Mouse (Mus musculus): ENCODE data around the gene Slc25a38.
"Not testable (repeated sequence)": the region's sequence is repeated elsewhere in the genome, so short reads cannot be mapped to it uniquely, and the experiment has no call there.

Slc25a38 gene

DNA sequence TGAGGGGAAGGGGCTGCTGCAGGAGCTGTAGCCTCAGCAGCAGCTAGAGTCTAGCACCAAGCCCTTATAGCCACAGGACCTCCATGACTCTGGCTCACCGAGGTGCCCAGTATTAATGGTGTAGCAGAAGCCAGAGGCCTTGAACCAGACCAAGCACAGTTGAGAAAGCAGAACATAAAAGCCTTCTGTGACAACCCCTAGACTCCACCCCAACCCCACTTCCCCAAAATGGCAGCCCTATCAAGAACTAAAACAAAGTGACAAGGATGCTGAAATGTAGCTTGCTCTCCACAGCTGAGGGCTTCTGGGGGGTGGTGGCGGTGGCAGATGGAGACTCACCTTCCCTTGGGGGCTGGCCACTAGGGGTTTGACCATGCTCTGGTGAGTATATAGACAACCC is 9.0 kb upstream of the Slc25a38 start:
- no peak for DNase-seq

DNA sequence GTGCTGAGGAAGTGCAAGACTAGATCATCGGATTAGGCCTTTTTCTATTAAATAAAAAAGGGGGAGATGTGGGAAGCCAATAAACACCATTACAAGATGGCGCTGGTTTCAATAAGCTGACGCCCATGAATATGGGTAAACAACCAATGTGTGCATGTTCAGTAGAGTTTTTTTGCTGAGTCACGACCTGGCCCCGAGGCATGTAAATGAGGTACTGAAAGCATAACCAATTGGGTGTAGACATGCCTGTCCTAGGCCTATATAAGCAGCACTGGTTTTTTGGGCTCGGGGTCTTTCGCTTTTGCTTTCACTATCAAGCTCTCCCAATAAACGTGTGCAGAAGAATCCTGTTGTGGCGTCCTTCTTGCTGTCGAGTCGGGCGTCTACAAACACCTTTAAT is 1.2 kb upstream of the Slc25a38 start:
- not testable (repeated sequence) for DNase-seq

DNA sequence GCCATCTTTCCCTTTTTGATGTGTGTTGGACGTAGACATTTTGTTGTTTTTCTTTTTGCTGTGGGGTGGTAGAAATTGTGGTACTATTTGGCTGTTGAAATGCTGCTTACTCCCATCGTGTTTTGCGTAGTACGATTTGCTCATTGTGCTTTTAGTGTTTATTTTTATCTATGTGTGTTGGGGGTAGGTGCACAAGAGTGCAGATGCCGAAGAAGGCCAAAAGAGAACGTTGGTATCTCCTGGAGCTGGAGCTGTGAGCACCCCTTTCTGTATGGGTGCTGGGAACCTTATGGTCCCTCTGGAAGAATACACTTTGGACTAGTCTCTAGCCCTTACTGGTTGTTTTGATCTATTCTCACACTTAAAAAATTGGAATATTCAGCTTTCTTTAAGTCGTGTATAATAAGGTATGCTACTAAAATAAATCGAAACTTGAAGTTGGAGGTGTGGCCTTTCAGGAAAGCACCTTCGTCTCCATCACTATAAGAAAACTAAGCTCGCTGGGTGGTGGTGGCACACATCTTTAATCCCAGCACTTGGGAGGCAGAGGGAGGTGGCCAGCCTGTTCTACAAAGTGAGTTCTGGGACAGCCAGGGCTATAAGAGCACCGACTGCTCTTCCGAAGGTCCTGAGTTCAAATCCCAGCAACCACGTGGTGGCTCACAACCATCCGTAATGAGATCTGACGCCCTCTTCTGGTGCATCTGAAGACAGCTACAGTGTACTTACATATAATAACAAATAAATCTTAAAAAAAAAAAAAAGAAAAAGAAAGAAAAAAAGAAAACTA is 1.2 kb downstream of the Slc25a38 start:
- DNase-seq, result no peak

DNA sequence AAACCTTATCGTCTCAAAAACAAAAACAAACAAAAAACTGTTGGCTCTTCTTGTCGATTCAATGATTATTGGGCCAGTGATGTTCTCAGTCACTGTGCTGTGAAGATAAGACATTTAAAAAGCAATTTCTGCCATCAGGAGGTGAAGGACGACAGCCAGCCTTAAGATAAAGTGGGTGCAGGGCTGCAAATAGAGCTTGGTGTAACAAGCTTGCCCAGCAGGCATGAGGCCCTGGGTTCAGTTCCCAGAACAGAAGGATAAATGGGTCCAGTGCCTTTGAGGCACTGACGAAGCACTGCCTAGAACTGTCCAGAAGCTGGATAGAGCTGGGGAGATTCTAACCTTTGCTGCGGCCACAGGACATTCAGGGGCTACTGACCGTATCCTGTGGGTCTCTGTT is 2.3 kb downstream of the Slc25a38 start:
- no peak for DNase-seq

DNA sequence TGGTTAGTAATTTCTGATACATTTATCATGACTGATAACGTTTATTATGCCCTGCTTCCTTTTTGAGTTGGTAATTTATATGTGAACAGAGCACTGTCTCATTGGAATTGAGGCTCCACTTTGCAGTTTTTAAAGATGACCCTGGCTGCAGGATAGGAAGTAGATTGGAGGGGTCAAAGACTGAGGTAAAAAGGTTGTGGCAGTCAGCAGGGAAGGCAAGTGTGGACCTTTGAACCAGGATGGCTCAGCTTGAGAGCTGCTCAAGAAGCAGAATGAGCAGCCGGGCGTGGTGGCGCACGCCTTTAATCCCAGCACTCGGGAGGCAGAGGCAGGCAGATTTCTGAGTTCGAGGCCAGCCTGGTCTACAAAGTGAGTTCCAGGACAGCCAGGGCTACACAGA is 3.3 kb downstream of the Slc25a38 start:
- DNase-seq, result no peak

DNA sequence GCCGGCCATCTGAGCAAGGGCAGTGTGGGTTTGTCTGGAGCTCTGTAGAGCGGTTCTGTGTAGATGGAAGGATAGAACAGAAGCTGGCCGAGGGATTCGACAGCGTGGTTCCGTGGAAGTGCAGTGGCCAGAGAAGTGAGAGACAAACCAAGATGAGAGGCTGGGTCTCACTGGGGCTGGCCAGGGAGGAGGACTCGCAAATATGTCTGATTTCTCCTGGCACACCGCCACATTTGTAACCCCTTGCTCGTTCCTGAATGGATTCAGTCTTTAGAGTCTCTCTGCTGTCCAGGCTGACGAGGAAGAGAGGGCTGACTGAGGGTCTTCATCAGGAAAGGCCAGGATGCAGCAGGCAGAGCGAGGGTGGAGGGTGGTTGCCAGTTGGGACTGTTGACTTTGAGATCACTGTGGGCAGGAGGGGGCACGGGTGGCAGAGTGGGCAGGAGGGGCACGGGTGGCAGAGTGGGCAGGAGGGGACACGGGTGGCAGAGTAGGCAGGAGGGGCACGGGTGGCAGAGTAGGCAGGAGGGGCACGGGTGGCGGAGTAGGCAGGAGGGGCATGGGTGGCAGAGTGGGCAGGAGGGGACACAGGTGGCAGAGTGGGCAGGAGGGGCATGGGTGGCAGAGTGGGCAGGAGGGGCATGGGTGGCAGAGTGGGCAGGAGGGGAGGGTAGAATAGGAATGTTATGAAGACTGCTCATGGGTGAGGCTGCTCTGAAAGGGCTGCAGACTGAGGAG is 4.0 kb downstream of the Slc25a38 start:
- DNase-seq, result no peak

DNA sequence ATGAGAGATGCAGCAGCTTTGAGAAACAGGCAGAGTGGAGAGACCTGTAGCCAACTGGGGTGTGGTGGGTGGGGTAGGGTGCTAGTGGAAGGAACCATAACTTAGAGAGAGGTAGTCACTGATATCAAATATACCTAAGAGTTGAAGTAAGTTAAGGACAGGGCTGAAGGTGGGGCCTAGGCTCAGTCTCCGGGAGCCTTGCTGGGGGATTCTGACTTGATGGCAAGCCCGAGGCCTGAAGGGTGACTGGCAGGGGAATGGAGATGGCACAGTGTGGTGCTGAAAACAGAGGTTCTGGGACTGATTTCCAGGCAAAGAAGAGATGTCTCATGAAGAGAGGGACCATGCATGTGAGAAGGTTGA is 4.6 kb downstream of the Slc25a38 start:
- no peak for DNase-seq

DNA sequence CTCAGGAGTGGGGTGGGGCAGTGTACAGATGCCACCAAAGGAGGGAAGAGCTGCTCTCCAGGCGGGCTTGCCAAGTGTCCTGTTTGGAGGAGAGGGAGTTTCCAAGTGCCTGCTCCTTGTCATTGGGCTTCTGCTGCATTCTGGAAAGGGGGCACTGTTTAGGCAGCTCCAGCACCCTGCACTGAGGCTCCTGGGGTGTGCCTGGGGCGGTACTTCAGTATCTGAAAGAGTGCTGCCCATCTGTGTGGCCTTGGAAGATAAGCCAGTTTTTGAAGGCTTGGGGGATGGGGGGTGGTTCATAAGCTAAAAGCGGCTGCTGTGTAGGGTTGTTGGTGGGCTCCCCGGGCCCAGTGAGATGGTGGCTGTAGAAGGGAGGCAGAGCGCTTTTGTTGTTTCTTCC is 5.4 kb downstream of the Slc25a38 start:
- DNase-seq, result no peak

DNA sequence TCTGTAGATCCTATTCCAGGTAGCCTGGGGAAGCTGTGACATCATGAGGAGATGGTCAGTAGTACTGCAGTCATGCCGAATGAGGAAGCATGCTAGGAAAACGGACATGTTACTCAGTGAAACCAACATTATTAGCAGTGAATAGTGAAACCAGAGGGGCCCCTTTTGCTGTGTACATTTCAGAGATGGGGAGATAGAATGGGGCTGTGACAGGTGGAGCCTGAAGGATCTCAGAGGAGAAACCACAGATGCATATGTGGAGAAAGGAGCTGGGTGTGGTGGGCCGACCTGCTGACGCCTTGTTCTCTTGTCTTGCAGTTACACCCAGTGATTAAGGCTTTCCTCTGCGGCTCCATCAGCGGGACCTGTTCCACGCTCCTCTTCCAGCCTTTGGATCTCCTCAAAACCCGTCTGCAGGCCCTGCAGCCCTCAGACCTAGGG is 6.0 kb downstream of the Slc25a38 start:
- DNase-seq, result no peak

DNA sequence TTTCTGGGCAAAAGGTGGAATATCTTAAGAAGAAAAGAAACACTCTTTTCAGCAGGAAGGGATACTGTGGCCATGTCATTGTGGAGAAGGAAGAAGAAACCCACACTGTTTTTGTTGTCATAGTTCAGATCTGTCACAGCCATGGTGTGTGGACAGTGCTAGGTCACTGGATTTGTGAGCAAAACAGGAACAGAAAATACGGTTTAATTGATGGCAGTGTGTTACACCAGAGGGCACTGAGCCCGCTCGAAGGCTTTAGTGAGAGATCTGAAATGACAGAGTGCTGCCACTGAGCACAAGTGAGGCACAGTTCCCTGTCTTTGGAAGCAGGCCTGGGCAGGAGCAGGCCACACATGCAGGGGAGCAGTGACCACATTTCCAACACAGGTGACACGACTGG is 8.0 kb downstream of the Slc25a38 start:
- DNase-seq, result no peak

DNA sequence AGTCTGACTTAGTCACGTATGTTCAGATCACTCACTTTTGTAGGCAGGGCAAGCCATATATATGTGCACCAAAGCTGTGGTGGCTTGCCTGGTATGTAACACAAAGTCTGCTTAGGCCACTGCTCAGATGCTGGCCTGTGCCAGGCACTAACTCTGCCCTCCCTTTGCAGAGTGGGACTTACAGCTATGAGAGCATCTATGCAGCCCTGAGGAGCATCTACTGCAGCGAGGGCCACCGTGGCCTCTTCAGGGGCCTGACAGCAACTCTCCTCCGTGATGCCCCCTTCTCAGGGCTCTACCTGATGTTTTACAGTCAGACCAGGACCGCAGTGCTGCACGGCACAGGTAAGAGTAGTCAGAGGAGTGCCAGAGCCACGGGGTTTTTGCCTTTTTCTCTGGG is 10.3 kb downstream of the Slc25a38 start:
- no peak for DNase-seq

DNA sequence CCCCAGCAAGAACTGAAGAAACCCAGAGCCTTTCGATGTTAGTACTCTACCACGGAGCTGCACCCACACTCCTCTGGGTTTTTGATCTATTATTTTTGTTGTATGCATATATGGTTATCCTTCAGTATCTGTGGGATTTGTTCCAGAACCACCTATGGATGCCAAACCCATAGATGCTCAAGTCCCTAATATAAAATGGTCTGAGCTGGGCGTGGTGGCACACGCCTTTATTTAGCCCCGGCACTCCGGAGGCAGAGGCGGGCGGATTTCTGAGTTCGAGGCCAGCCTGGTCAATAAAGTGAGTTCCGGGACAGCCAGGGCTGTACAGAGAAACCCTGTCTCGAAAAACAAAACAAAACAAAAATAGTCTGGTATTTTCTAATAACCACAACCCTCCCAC is 16.7 kb downstream of the Slc25a38 start:
- no peak for DNase-seq

DNA sequence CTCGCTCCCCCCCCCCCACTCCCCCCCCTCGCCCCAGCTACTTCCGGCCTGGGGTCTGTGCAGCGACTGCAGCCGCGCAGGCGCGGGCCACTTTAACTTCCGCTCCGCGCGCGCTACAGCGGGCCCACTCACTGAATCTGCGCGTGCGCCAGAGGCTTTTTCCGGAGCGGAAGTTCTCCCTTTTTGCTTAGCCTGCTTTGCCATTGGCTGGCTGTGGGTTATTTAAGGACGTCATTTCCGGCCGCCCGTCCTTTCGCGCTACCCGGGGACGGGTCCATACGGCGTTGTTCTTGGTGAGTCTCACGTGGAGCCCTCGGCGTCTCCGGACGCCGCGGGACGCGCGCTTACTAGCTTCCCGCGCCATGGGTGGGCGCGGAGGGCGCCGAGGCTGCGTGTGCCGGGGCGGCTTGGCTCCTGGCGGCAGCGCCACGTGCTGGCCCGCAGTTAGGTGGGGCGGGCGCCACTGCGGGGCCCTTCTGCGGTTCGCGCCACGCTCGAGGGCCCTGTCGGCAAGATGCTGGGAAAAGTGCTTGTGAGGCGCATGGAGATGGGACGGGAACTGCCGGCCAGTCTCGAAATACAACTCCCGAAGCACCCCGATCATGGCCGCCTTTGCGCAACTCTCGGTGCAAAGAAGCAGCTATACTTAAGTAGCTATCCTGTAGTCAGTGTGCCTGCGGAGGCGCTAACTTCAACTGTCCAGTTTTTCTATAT is 17.5 kb downstream of the Slc25a38 start, which contains the start of gene Rpsa:
Gene Rpsa, plus strand, starts transcription at position 152 of the 714 bp plus-strand sequence.
- DNase-seq, result peak; percentile 90 to 95

DNA sequence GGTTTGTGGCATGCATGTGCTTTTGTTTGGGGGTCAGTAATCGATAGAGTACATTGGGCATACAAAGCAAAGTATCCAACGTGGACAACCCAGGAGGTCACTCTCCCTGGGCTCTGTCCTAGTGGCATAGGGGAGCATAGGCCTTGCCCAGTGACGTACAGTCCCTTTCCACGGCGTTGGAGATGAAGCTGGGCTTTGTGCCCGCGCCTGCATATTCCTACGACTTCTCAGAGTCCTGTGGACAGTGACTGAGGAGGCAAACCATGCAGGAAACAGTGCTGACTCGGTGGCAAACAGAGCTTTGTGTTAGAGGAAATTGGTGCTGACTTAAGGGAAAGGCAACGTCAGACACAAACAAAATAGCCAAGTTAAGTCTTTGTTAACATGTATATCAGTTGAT is 19.1 kb downstream of the Slc25a38 start:
- no peak for DNase-seq

DNA sequence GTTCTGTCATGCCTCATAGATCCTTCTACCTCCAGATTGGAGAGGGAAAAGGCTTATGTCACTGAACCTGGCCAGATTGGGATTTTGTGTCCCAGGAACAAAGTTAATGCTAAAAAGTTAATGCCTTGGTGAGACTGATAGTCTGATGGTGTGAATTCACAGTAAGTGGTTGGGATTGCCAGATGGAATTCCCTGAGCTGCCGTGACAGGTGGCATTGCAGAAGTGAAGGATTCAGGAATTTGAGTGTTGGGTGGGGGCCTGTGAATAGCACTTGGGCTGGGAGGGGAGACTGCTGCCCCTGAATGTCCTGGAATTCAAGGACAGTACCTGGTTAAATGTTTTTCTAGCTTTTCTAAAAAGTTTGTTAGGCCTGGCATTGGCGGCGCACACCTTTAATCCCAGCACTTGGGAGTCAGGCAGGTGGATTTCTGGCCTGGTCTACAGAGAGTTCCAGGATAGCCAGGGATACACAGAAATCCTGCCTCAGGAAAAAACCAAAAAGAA is 21.7 kb downstream of the Slc25a38 start:
- no peak for DNase-seq

DNA sequence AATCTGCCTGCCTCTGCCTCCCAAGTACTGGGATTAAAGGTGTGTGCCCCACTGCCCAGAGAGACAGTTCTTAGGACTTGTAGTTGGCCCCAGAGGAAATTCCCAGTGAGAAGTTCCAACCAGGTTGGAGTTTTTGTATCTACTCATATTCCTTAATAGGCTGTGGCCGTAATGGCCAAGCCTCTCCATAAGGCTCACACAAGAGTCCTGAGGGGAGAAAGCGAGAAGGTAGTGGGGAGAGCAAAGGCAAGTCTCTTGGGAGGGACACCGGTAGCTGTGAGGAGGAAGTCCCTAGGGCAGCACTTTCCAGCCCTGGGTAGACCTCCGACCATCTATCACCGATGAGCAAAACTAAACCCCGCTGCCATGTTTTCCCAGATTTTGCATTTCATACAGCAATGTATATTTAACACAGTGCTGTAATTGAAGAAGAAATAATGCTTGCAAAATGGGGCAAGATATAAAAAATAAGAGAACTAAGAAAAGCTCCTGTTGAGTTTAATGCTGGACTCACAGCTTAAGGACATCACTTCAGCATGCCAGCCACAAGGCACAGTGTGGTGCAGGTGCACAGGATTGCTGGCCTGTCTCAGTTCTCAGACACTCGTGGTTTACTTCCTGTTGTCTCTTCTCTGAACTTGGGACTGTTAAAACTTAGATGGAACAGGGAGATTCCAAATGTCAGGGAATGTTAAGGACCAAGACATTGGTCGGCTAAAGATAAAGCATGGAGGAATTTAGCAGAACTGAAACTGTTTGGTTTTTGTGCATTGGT is 23.0 kb downstream of the Slc25a38 start:
- no peak for DNase-seq

DNA sequence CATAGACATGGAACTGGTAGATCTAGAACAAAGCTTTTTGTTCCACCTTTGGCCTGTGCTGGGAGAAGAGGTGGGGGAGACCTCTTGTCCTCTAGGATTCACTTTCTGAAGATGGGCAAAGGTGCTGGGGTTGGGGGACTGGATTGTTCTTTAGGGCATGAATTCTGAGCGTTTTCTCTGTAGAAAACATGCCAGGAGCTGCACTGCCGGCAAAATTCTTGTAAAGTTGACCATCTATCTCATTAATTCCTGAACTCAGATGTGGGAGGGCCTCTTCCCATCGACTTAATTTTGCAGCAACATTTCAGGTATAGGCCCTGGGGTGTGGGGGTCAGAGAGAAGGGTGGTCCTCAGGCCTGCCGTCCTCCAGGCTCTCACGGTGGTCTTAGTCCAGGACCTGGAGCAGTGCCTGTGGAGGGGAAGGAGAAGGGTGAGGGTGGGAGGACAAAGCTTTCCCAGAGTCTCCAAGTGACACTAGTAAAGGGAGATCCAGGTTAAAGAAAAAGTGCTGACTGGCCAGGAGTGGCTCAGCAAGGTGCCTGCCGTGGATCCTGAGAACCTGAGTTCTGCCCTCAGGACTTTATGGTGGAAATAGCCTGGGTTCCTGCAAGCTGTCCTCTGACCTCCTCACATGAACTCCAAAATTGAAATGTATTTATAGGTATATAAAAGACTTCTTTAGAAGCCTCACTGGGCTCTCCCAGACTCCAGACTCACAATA is 23.7 kb downstream of the Slc25a38 start:
- DNase-seq, result no peak

DNA sequence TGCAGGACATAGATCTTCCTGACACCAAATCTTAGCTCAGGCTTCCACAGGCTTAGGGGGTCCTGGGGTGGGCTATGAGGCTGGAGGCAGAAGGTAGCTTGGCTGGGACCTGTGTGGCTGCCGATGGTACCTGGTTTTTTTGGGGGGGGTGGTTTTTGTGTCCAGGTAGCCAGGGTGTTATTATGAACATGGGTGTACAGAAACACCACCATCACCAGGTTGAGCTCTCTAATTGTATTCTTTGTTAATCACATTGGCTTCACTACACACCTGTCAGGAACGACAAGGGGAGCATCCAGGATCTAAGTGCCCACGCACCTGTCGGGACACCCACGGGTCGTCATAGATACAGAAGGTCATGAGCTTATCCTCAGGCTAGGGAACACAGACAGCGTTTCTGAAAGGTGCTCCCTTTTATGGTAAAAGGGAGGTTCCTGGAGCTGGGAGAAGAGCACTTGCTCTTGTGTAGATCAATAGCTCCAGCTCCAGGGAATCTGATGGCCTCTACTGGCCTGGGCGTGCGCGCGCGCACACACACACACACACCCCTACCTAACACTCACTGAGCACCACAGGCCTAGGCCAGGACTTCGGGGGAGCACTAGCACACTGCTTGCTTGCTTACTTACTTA is 24.5 kb downstream of the Slc25a38 start:
- no peak for DNase-seq

DNA sequence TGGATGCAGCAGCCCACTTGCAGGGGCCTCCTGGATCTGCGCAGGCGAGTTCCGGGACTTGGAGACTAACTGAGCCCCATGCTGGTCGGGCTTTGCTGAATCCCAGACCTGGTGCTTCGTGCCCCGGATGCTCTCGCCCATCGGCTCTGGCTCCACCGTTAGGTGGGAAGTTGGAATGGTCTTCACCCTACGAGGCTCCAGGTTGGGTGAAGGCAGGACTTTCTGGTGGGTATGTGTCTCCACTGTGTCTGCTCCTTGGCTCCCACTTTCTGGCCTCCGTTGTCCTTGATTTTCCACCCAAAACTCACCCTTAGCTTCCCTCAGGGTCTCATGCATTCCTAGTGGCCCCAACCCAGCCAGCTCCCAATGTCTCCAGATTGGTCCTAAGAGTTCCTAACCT is 25.3 kb downstream of the Slc25a38 start:
- no peak for DNase-seq

DNA sequence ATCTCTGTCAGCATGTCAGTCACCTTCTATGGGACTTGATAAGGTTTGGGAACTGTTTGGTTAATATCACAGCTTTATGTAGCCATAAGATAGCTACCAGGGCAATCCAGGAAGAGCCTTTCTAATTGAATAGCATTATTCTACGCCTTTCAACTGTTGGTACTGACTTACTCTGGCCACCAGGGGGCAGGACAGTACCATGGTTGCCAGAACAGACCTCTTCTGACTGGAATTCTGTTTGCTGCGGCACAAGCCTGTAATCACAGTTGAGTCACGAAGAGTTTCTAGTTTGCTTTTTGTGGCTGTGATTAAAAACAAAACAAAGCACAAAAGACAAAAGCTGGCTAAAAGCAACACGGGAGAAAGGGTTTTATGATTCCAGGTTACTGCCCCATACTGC is 30.5 kb downstream of the Slc25a38 start:
- DNase-seq, result peak in 1 of 2 experiments; percentile 71

DNA sequence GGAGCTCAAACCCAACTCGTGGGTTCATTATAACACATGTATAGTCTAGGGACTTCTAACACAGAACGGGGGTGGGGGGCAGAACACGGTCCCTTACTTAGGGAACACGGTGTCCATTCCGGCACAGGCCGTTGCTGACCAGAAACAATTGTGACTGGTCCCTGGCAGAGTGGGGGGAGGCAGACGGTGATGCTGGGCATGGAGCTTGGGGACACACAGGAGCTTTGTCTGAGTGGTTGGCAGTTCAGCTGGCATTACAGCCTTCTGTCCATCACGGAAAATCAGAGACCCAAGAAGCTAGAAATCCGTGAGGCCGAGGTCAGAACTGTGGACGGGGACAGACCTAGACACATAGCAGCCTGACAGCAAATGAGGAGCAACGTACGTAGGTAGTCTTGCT is 34.3 kb downstream of the Slc25a38 start:
- DNase-seq, result no peak
